Mouse (Mus musculus): ENCODE results near the gene Tnrc6b. TPM values are rescaled to one million over a fixed set of nuclear protein-coding genes. Genes with fewer than 3 reads are reported as not detected.

Tnrc6b gene
- polyA plus RNA-seq, 1 experiment from 2014 or later = 9.6 TPM

DNA sequence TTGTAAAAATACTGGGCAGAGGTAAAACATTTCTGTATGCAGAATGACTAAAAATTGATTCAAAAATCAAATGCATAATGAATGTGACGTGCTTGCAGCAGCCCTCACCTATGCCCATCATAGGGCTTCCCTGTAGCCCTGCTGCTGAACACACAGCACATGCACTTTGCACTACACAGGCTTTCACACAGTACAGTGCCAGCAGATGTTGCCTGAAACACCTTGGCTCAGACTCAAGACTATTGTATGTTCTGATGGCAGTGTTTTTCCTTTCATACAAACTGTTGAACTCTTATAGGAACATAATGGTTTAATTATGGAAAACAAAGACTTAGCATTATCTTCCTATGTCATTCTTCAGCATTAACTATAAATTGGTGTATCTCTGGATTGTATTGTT is 84.0 kb downstream of the Tnrc6b start:
- Histone ChIP-seq H3K27me3 (ENCODE audit: insufficient read depth, low read length) (no peaks in the 10 kb centered on the region), H3K9me3 (ENCODE audit: low read length) (no peaks in the 10 kb centered on the region), H3K4me1 (ENCODE audit: insufficient read depth) (peaks cover 10% of the 10 kb centered on the region; the same call in 1 of the 2 replicates), H3K4me3 (ENCODE audit: low read depth, low read length) (no peak overlapping the region), H3K4me2 (ENCODE audit: low read depth, low read length) (no peak overlapping the region), H3K36me3 (replicated peaks; ENCODE audit: insufficient read depth, low read length) (no peaks in the 10 kb centered on the region), H3K27ac (ENCODE audit: low read depth) (no peak overlapping the region), H3K9ac (replicated peaks) (no peak overlapping the region)
- ATAC-seq (no peak), DNase-seq (no peak)
- WGBS (ENCODE audit: insufficient replicate concordance) = 93% methylated on average over 1 of the region's 1 CpGs
- TF ChIP-seq EP300 (IDR thresholded peaks at IDR 0.05; ENCODE audit: low read depth) (no peak), CTCF (IDR thresholded peaks at IDR 0.05; ENCODE audit: low read depth) (no peak)

- H3K9me3 ChIP-seq (ENCODE audit: low read length) = no peaks in the 10 kb centered on the region
- peak overlapping the region; percentile 62 for H3K4me3 ChIP-seq (ENCODE audit: low read depth, low read length)
- ATAC-seq = peak; percentile 63
- peaks cover 22% of the 10 kb centered on the region for H3K4me1 ChIP-seq (ENCODE audit: insufficient read depth)
- H3K27me3 ChIP-seq (ENCODE audit: insufficient read depth, low read length) = no peaks in the 10 kb centered on the region
- WGBS (ENCODE audit: insufficient replicate concordance) = 4% methylated on average over 6 of the region's 6 CpGs
- TF ChIP-seq EP300 (IDR thresholded peaks at IDR 0.05; ENCODE audit: low read depth) (no peak), CTCF (IDR thresholded peaks at IDR 0.05; ENCODE audit: low read depth) (no peak)
- peak; percentile 32 for DNase-seq
- no peaks in the 10 kb centered on the region for H3K36me3 ChIP-seq (replicated peaks; ENCODE audit: insufficient read depth, low read length)
- H3K4me2 ChIP-seq (ENCODE audit: low read depth, low read length) = peak overlapping the region; percentile 79
- H3K9ac ChIP-seq (replicated peaks) = peak overlapping the region; percentile 69
- H3K27ac ChIP-seq (ENCODE audit: low read depth) = peak overlapping the region; percentile 81
These were observed 86.6 kb downstream of the Tnrc6b start for GRCm38 (mm10) chr15:80797757-80798156.

- TF ChIP-seq EP300 (IDR thresholded peaks at IDR 0.05; ENCODE audit: low read depth) (peak; percentile 76), CTCF (IDR thresholded peaks at IDR 0.05; ENCODE audit: low read depth) (peak; percentile 56)
These were observed 87.4 kb downstream of the Tnrc6b start for GRCm38 (mm10) chr15:80798367-80799073.

DNA sequence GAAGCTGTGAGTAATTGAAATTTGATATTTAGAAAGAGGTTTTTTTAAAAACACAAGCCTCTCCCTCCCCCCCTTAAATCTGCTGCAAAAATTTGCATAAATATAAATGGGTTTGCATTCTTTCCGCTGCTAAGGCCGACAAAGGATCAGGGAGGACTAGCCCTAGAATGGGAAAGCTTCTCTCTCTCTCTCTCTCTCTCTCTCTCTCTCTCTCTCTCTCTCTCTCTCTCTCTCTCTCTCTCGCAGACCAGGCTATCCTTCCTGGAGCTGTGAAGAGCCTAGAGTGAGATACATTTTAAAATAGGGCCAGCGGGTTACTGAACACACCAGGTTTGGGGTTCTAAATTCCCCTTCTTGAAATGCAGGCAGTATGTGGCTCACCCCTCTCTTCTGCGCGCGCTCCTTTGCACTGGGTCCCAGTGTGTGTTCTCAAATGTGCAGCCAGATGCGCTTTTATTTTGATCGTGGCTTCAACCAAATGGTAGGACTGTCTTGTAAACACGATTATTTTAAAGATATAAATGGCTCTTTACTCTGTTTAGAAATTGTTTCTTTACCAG is 88.0 kb downstream of the Tnrc6b start:
- H3K27me3 ChIP-seq (ENCODE audit: insufficient read depth, low read length) = no peaks in the 10 kb centered on the region
- WGBS (ENCODE audit: insufficient replicate concordance) = under 1% methylated on average over 10 of the region's 10 CpGs
- H3K4me1 ChIP-seq (ENCODE audit: insufficient read depth) = peaks cover 33% of the 10 kb centered on the region

More at GRCm38 (mm10) chr15:80798367-80799073, 87.4 kb downstream of the Tnrc6b start:
- Histone ChIP-seq H3K9ac (replicated peaks) (peak overlapping the region; percentile 69), H3K27me3 (ENCODE audit: insufficient read depth, low read length) (no peaks in the 10 kb centered on the region), H3K36me3 (replicated peaks; ENCODE audit: insufficient read depth, low read length) (no peaks in the 10 kb centered on the region), H3K4me2 (ENCODE audit: low read depth, low read length) (peak overlapping the region; percentile 79), H3K27ac (ENCODE audit: low read depth) (peak overlapping the region; percentile 83), H3K4me1 (ENCODE audit: insufficient read depth) (peaks cover 29% of the 10 kb centered on the region), H3K4me3 (ENCODE audit: low read depth, low read length) (peak overlapping the region; percentile 62), H3K9me3 (ENCODE audit: low read length) (no peaks in the 10 kb centered on the region)
- WGBS (ENCODE audit: insufficient replicate concordance) = under 1% methylated on average over 17 of the region's 17 CpGs
- DNase-seq = peak; percentile 88
- ATAC-seq = peak; percentile 91

DNA sequence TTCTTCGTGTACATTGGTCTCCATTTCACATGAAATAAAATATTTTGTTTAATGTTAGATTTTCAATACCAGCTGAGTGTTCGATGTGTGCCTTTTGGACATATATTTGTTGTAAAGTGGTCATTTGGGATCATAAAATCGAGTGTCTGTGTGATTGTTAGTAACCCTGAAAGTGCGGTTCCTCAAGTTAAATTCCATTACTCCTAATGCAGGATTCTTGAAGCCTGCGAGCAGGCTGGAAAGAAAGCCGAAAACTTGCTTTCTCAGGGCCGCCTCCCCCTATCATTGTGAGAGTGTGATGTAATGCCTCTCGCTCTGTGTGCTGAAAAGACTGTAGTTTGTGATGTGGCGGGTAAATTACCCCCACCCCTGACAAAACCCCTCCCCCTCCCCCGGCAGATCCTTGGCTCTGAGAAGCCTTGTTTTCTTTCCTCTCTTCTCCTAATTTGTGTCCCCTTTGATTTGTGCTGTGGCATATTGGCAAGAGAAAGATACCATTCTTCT is 88.6 kb downstream of the Tnrc6b start:
- Histone ChIP-seq H3K9ac (replicated peaks) (peak overlapping the region; percentile 66), H3K9me3 (ENCODE audit: low read length) (no peaks in the 10 kb centered on the region), H3K27ac (ENCODE audit: low read depth) (peak overlapping the region; percentile 83), H3K4me1 (ENCODE audit: insufficient read depth) (peaks cover 33% of the 10 kb centered on the region), H3K4me2 (ENCODE audit: low read depth, low read length) (peak overlapping the region; percentile 79), H3K27me3 (ENCODE audit: insufficient read depth, low read length) (no peaks in the 10 kb centered on the region), H3K36me3 (replicated peaks; ENCODE audit: insufficient read depth, low read length) (no peaks in the 10 kb centered on the region), H3K4me3 (ENCODE audit: low read depth, low read length) (peak overlapping the region; percentile 62)
- under 1% methylated on average over 10 of the region's 10 CpGs for WGBS (ENCODE audit: insufficient replicate concordance)
- DNase-seq (peak; percentile 62), ATAC-seq (peak; percentile 42)
- no peak for TF ChIP-seq EP300 (IDR thresholded peaks at IDR 0.05; ENCODE audit: low read depth)

More for the DNA sequence above, 88.0 kb downstream of the Tnrc6b start:
- DNase-seq = peak; percentile 63
- TF ChIP-seq CTCF (IDR thresholded peaks at IDR 0.05; ENCODE audit: low read depth) (no peak), EP300 (IDR thresholded peaks at IDR 0.05; ENCODE audit: low read depth) (no peak)
- H3K9ac ChIP-seq (replicated peaks) = peak overlapping the region; percentile 66
- ATAC-seq = peak; percentile 35
- H3K36me3 ChIP-seq (replicated peaks; ENCODE audit: insufficient read depth, low read length) = no peaks in the 10 kb centered on the region
- H3K27ac ChIP-seq (ENCODE audit: low read depth) = peak overlapping the region; percentile 83
- H3K4me2 ChIP-seq (ENCODE audit: low read depth, low read length) = peak overlapping the region; percentile 79
- peak overlapping the region; percentile 62 for H3K4me3 ChIP-seq (ENCODE audit: low read depth, low read length)
- no peaks in the 10 kb centered on the region for H3K9me3 ChIP-seq (ENCODE audit: low read length)

DNA sequence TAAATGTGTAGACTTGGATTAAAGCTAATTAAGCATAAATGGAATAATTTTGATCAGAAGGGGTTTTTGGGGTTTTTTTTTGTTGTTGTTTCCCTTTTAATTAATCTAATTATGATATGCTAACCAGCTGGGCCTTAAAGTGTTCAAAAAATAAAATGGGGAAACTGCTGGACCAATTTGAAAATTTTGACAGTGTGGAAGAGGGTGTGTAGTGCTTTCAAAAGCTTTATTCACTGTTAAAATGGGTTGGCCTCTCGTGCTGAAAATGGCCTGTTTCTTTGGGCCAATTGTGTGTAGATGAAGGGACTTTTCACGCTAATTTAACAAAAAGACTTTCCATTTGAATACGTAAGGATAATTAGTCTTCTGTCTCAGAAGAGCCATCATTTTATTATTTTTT is 89.1 kb downstream of the Tnrc6b start:
- Histone ChIP-seq H3K4me2 (ENCODE audit: low read depth, low read length) (peak overlapping the region; percentile 79), H3K4me1 (ENCODE audit: insufficient read depth) (peaks cover 29% of the 10 kb centered on the region), H3K4me3 (ENCODE audit: low read depth, low read length) (peak overlapping the region; percentile 62), H3K36me3 (replicated peaks; ENCODE audit: insufficient read depth, low read length) (no peaks in the 10 kb centered on the region), H3K27me3 (ENCODE audit: insufficient read depth, low read length) (no peaks in the 10 kb centered on the region), H3K27ac (ENCODE audit: low read depth) (peak overlapping the region; percentile 83), H3K9ac (replicated peaks) (peak overlapping the region; percentile 66), H3K9me3 (ENCODE audit: low read length) (no peaks in the 10 kb centered on the region)
- TF ChIP-seq CTCF (IDR thresholded peaks at IDR 0.05; ENCODE audit: low read depth) (no peak), EP300 (IDR thresholded peaks at IDR 0.05; ENCODE audit: low read depth) (no peak)
- 32% methylated on average over 3 of the region's 3 CpGs for WGBS (ENCODE audit: insufficient replicate concordance)
- DNase-seq (no peak), ATAC-seq (no peak)
